Mouse (Mus musculus) embryonic facial prominence, embryonic 10.5 days (tissue): Measurements from ENCODE around the gene 4930562C15Rik. TPM values are rescaled to one million over a fixed set of nuclear protein-coding genes. Genes with fewer than 3 reads are reported as not detected.

Experiments
- DNase-seq: peaks from one replicate; pipeline ENCODE4 v3.0.0-alpha.2; 2017; ENCODE audit warnings: low spot score
- H3K27ac ChIP-seq: fragments of 300-500 bp; sonication (generic); replicated peaks from 2 replicates; pipeline ENCODE4 v1.5.1; 2016; ENCODE audit warnings: mild to moderate bottlenecking
- H3K27me3 ChIP-seq: fragments of 300-500 bp; sonication (generic); replicated peaks from 2 replicates; pipeline ENCODE4 v1.6.1; 2016; ENCODE audit warnings: low read depth, mild to moderate bottlenecking; ENCODE audit not compliant: poor library complexity, severe bottlenecking
- H3K36me3 ChIP-seq: fragments of 300-500 bp; sonication (generic); replicated peaks from 2 replicates; pipeline ENCODE4 v1.6.1; 2016; ENCODE audit warnings: mild to moderate bottlenecking, moderate library complexity
- H3K4me1 ChIP-seq: fragments of 300-500 bp; sonication (generic); 2 replicates; pipeline ENCODE4 v1.6.1; 2016
- H3K4me3 ChIP-seq: fragments of 300-500 bp; sonication (generic); 2 replicates; pipeline ENCODE4 v1.5.1; 2016; ENCODE audit warnings: mild to moderate bottlenecking, moderate library complexity
- H3K9me3 ChIP-seq: fragments of 300-500 bp; sonication (generic); 2 replicates; pipeline ENCODE4 v1.6.1; 2016; ENCODE audit warnings: mild to moderate bottlenecking
- WGBS: fragments of 180-500 bp; shearing (Covaris S2); methylation state at CpG from one replicate; pipeline ENCODE4 v1.1.7; 2016; 5-methylcytosine and 5-hydroxymethylcytosine counted together
- polyA plus RNA-seq: library from polyadenylated mRNA; unstranded; fragments of >200 nt; fragmentation: Nextera tagmentation; extraction: Ambion mirVana; gene quantifications from 2 replicates; pipeline ENCODE4 v1.2.1, GENCODE M21; 2016

4930562C15Rik gene
- polyA plus RNA-seq, 1 experiment from 2014 or later = 0.66 TPM

DNA sequence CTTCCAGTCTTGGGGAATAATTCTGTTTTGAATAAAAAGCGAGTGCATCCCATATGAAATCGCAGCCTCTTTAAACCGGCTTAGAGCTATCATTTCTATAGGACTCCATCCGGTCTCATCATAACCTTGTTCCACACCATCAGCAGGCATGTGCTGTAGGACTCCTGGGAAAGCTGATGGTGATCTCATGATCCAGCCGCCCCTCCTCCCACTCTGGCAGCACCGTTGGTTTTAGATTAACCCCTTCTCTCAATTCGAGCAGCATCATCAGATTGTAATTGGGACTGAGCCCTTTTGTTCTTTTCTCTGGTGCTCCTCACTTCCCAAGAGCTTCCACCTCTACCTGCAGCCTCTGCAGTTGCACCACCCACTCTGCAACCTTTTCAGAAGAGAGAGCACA is 66.0 kb downstream of the 4930562C15Rik start:
- Histone ChIP-seq H3K4me1 (peaks cover 33% of the 10 kb centered on the region), H3K9me3 (no peaks in the 10 kb centered on the region), H3K4me3 (no peak overlapping the region), H3K27me3 (no peaks in the 10 kb centered on the region), H3K36me3 (no peaks in the 10 kb centered on the region), H3K27ac (no peak overlapping the region)
- WGBS = 63% methylated on average over 7 of the region's 7 CpGs
- DNase-seq = no peak

DNA sequence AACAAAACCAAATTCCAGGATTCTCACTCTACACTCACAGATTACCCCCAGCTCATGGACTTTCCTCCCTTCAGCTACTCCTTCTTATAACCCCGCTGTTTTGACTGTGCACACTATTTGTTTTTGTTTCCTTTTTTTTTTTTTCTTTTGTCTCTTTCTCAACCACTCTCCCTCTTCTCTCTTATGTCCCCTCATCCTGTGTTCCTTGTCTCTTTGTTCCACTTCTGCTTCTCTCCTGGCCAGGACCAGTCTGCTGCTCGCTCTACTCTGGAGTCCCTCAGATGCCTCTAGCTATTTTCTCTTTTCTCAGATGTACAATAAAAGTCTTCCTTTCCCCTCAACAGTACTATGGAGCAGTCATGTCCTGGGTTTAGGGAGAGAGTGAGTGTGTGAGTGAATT is 67.2 kb downstream of the 4930562C15Rik start:
- no peak overlapping the region for H3K4me3 ChIP-seq
- DNase-seq = no peak
- no peak overlapping the region for H3K27ac ChIP-seq
- peaks cover 2% of the 10 kb centered on the region for H3K36me3 ChIP-seq
- H3K9me3 ChIP-seq = no peaks in the 10 kb centered on the region
- H3K27me3 ChIP-seq = no peaks in the 10 kb centered on the region
- WGBS = 75% methylated on average over 2 of the region's 2 CpGs
- peaks cover 22% of the 10 kb centered on the region for H3K4me1 ChIP-seq

DNA sequence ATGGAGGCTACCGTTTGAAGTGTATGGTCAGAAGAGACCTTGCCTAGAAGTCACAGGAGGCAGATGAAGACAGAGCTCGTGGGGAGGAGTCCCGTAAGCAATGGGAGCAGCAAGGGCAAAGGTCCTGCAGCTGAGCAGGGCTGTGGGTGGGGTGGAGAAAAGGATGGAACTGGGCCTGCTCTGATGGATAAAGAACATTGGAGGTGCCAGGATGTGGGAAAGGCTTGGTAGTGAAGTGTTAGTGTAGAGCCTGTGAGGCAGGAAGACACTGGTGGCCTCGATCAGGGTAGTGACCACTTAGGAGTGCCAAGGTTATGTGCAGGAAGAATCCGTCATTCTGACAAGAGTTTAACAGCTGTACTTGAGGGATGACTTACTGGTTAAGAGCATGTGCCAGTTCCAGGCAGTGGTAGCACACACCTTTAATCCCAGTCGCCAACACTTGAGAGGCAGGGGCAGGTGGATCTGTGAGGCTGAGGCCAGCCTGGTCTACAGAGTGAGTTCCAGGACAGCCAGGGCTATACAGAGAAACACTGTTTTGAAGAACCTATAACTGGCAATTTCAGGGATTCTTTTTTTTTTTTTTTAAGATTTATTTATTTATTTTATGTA is 68.4 kb downstream of the 4930562C15Rik start:
- WGBS = 86% methylated on average over 6 of the region's 6 CpGs
- no peak overlapping the region for H3K27ac ChIP-seq
- no peaks in the 10 kb centered on the region for H3K27me3 ChIP-seq
- H3K36me3 ChIP-seq = peaks cover 4% of the 10 kb centered on the region
- H3K4me1 ChIP-seq = peaks cover 22% of the 10 kb centered on the region
- H3K9me3 ChIP-seq = no peaks in the 10 kb centered on the region
- DNase-seq = no peak
- no peak overlapping the region for H3K4me3 ChIP-seq

DNA sequence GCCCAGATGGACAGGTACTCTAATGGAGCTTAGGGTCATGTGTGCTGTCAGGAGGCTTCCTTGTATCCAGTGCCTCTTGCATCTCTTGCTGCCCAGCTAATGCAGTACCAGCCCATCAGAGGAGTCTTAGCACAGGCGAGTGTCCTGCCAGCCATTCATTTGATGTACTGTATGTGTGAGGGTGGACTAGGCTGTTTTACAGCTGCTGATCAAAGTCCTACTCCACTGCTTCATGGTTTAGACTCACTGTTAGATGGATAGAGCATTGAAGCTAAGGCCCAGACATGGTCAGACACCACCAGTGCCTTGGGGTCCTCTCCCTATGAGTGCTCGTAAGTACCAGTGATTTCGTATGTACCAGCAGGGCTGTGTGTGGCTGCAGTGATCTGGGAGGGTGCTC is 69.7 kb downstream of the 4930562C15Rik start:
- no peak for DNase-seq
- 87% methylated on average over 3 of the region's 3 CpGs for WGBS
- peaks cover 22% of the 10 kb centered on the region for H3K4me1 ChIP-seq
- peaks cover 17% of the 10 kb centered on the region for H3K36me3 ChIP-seq
- H3K4me3 ChIP-seq = no peak overlapping the region
- H3K9me3 ChIP-seq = no peaks in the 10 kb centered on the region
- no peaks in the 10 kb centered on the region for H3K27me3 ChIP-seq
- H3K27ac ChIP-seq = no peak overlapping the region

DNA sequence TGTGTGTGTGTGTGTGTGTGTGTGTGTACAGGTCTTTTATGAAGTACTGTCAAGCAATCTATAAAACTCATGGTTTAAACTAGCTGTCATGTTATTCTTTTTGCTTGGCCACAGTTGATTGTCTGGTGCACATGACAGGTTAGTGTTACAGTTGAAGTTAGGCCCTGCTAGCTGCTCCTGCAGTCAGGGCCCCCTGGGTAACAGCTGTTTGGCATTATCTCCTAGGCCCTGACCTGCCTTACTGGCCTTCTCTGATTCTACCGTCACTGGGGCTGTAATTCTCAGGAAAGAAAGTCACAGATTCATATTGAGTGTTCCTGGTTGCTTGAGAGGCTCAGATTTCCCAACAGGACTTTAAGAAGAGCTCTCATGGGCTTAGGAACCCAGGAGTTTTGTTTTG is 70.4 kb downstream of the 4930562C15Rik start:
- DNase-seq = peak; percentile 46
- H3K27ac ChIP-seq = no peak overlapping the region
- H3K4me3 ChIP-seq = no peak overlapping the region
- H3K27me3 ChIP-seq = no peaks in the 10 kb centered on the region
- no peaks in the 10 kb centered on the region for H3K9me3 ChIP-seq
- 35% methylated on average over 1 of the region's 1 CpGs for WGBS
- peaks cover 22% of the 10 kb centered on the region for H3K4me1 ChIP-seq
- H3K36me3 ChIP-seq = peaks cover 24% of the 10 kb centered on the region

DNA sequence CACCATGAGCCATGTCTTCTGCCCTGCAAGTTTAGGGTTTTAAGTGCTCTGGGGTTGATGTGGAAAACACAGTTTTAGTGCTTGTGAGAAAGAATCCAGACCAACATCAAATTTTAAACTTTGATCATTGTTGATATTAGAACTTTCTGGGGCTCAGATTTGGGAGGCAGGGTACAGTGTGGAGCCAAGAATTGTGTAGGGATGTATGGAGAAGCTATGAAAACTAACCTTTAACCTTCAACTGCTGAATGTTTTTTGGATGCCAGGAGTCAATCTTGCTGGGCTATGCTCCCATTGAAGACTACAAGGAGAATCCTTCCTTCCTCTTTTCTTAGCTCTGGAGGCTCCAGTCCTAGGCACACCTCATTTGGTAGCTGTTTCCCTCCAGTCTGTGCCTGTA is 71.3 kb downstream of the 4930562C15Rik start:
- Histone ChIP-seq H3K4me1 (peaks cover 15% of the 10 kb centered on the region), H3K9me3 (no peaks in the 10 kb centered on the region), H3K36me3 (peaks cover 34% of the 10 kb centered on the region), H3K4me3 (no peak overlapping the region), H3K27me3 (no peaks in the 10 kb centered on the region), H3K27ac (no peak overlapping the region)
- no peak for DNase-seq

DNA sequence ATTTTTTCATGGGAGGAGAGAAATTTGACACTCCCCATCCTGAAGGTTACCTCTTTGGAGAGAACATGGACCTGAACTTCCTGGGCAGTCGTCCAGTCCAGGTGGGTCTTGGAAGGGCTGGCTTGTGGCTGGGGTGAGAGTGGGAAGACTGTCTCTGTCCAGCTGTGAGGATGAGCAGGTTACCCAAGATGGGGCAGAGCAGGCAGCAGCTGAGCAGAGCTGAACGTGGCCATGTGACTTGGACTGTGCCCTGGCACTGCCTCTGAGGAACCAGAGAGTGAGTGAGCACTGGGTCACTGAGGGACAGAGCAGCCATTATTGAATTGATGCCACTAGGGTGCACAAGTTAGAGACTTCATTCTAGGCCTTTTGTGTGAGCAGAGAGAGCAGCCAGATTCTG is 72.2 kb downstream of the 4930562C15Rik start:
- 80% methylated on average over 2 of the region's 2 CpGs for WGBS
- no peak overlapping the region for H3K4me3 ChIP-seq
- peaks cover 15% of the 10 kb centered on the region for H3K4me1 ChIP-seq
- no peak overlapping the region for H3K27ac ChIP-seq
- no peaks in the 10 kb centered on the region for H3K9me3 ChIP-seq
- no peaks in the 10 kb centered on the region for H3K27me3 ChIP-seq
- DNase-seq = no peak
- H3K36me3 ChIP-seq = peaks cover 42% of the 10 kb centered on the region

DNA sequence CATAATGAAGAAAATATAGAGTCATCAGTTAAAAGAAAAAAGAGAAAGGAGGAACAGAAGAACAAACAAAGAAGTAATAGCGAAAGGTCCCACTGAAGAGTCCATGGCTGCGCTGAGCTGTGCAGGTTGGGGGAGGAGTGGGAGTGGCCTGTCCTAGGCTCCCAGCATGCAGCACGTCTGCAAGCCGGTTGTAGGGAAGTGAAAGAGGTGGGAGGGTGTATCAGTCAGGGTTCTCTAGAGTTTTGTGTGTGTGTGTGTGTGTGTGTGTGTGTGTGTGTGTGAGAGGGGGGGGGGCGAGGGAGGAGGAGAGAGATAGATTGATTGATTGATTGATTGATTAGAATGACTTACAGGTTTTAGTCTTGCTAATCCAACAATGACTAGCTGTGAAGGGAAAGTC is 72.8 kb downstream of the 4930562C15Rik start:
- 58% methylated on average over 5 of the region's 5 CpGs for WGBS
- peaks cover 48% of the 10 kb centered on the region for H3K36me3 ChIP-seq

DNA sequence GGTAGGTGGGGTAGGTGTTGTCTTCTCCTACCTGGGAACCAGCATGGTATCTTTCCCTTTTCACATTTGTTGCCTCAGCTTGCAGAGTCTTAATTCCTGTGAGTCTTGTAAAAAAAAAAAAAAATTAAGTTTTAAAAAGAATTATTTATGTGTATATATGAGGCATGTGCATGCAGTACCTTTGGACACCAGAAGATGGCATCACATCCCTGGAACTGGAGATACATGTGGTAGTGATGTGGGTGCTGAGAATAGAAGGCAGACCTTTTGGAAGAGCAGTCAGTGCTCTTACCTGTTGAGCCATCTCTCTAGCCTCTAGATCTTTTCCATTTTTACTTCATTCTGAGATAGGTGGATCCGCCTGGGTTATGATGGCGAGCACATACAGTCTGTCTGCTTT is 74.5 kb downstream of the 4930562C15Rik start:
- Histone ChIP-seq H3K36me3 (peaks cover 60% of the 10 kb centered on the region), H3K4me3 (no peak overlapping the region), H3K4me1 (peaks cover 17% of the 10 kb centered on the region), H3K9me3 (no peaks in the 10 kb centered on the region), H3K27ac (no peak overlapping the region), H3K27me3 (no peaks in the 10 kb centered on the region)
- WGBS = over 99% methylated on average over 2 of the region's 2 CpGs
- no peak for DNase-seq

More for the DNA sequence above, 72.8 kb downstream of the 4930562C15Rik start:
- no peak for DNase-seq
- H3K27ac ChIP-seq = no peak overlapping the region
- no peaks in the 10 kb centered on the region for H3K9me3 ChIP-seq
- peaks cover 18% of the 10 kb centered on the region for H3K4me1 ChIP-seq
- no peaks in the 10 kb centered on the region for H3K27me3 ChIP-seq
- no peak overlapping the region for H3K4me3 ChIP-seq

DNA sequence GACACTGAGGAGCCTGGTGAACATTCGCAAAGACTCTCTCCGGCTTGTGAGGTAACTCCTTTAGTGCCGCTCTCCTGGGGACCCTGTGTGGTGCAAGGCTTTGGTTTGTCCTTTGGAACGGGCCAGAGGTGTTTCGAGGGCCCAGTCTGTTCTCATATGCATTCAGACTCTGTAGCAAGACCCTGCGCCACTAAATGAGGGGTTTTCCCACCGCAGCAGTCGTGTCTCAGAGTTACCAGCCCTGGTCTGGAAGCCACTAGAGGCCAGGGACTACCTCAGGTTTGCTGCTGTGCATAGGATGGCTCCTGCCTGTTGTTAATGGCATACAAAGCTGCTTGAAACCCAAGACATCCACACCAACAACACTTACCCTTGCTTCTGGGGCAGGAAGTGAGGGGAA is 75.5 kb downstream of the 4930562C15Rik start:
- H3K4me1 ChIP-seq = peaks cover 7% of the 10 kb centered on the region
- H3K27me3 ChIP-seq = no peaks in the 10 kb centered on the region
- H3K27ac ChIP-seq = no peak overlapping the region
- no peak overlapping the region for H3K4me3 ChIP-seq
- DNase-seq = no peak
- H3K36me3 ChIP-seq = peaks cover 68% of the 10 kb centered on the region
- WGBS = 94% methylated on average over 8 of the region's 8 CpGs
- H3K9me3 ChIP-seq = no peaks in the 10 kb centered on the region

DNA sequence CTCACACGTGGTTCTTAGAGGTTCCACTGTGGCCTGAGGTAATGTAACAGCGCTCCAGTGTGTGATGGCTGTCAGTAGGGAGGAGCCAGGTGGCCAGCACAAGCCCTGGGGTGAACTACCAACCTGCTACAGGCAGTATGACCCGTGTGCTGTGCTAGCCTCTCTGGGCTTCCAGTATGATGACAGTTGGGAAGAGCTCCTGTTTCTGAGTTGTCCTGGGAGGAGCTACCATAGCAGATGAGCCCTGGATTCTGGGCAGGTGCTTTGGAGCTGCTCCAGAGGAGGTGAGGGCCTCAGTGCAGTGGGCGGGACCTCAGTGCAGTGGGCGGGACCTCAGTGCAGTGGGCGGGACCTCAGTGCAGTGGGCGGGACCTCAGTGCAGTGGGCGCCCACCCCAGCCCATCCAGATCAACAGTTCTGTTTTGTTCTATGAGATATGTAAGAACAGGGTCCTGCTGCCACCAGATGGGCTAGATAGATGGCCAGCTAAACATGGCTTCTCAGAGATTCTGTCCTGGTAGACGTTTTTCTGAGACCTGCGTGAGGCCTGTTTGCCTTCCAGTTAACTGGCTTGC is 76.9 kb downstream of the 4930562C15Rik start:
- H3K27me3 ChIP-seq = no peaks in the 10 kb centered on the region
- 72% methylated on average over 10 of the region's 10 CpGs for WGBS
- no peak overlapping the region for H3K4me3 ChIP-seq
- H3K36me3 ChIP-seq = peaks cover 82% of the 10 kb centered on the region
- no peak overlapping the region for H3K27ac ChIP-seq
- H3K9me3 ChIP-seq = no peaks in the 10 kb centered on the region
- DNase-seq = no peak
- peaks cover 7% of the 10 kb centered on the region; the same call in 1 of the 2 replicates for H3K4me1 ChIP-seq

DNA sequence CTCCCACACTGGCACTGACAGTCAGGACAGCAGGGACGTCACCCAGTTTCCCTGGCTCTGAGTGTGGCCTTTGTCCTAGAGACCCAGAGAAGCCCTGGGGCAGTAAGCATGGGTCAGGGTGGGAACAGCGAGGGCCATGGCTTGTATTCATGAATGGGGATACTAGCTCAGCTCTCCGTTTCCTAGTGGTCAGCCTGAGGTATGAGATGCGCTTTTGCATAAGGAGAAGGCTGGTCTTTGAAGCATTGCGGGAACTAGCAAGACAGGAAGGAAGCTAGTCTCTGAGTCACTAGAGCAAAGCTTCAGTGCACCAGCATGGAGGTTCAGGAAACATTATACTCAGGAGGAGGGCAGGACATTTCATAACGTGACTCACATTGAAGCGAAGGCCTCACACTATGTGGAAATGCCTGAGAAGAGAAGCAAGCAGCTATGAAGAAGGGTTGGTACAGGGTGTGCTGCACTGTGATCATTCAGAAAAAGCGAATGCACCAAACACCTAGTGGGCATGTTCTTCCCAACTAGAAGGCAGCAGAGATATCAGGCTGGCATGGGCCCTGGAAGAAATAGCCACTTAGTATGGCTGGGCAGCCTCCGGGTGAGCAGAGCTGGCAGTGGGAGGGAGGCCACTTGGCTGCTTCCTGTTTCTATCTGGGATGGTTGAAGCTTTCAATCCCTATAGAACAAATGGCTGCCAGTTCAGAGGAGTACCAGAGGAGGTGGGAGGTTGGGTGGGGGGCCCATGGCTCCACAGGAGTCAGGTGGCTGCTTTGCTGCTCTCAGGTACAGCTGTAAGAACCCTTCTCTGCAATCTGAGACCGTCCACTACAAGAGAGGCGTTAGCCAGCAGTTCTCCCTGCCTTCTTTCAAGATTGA is 77.9 kb downstream of the 4930562C15Rik start:
- DNase-seq = peak; percentile 18
- H3K4me3 ChIP-seq = no peak overlapping the region
- no peaks in the 10 kb centered on the region for H3K27me3 ChIP-seq
- whole genome bisulfite sequencing = 60% methylated on average over 11 of the region's 11 CpGs
- H3K4me1 ChIP-seq = peaks cover 7% of the 10 kb centered on the region; the same call in 1 of the 2 replicates
- H3K36me3 ChIP-seq = peaks cover 80% of the 10 kb centered on the region
- H3K9me3 ChIP-seq = no peaks in the 10 kb centered on the region
- peak overlapping the region; percentile 35; the same call in 1 of the 2 replicates for H3K27ac ChIP-seq
